Mouse (Mus musculus): ENCODE measurements at regions not wholly inside any gene's neighbourhood (a gene's known extent, or its start where the extent isn't known, plus 50 kb on each side); places are given as distances from the start of the nearest gene placed in this dataset.

DNA sequence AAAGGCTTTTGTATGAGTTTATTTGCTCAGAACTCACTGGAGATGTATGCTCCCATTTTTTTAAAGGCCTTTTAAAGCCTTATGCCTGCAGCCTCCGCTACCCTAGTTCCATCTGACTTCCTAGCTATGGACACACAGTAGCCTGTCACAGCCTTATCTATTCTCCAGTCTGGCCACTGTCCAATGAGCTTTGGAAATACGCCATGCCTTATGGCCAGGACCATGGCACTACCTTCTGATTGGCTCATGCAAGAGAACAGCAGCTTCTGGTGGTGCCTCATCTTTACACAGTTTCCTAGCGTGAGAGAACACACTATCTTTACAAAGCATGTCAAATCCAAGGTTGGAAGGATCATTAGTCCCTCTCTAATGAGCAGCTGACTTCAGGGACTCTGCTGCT lies 424.1 kb upstream of the Zdhhc25 start:
- intact Hi-C loops (cut with DNase I) = no loop called here

DNA sequence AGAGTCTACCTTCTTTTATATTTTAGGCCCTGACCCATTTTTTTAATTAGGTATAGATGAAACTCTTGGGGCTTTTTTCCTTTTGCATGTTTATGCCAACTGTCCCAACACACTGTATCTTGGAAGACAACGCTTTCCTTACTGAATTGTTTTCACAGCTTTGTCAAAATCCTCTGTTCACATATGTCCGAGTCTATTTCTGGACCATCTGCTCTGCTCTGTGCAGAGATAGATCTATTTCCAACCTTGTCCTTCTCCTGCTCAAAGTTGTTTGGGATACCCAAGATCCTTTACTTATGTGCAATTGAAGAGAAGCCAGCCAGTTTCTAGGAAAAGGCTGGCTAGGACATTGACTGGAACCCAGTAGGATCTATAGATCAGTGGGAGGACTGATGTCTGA lies 403.6 kb upstream of the Zdhhc25 start:
- intact Hi-C loops (cut with DNase I) = no loop called here
- DNase-seq = no peak

More for the DNA sequence above, 424.1 kb upstream of the Zdhhc25 start:
- peak; percentile 68 for DNase-seq

DNA sequence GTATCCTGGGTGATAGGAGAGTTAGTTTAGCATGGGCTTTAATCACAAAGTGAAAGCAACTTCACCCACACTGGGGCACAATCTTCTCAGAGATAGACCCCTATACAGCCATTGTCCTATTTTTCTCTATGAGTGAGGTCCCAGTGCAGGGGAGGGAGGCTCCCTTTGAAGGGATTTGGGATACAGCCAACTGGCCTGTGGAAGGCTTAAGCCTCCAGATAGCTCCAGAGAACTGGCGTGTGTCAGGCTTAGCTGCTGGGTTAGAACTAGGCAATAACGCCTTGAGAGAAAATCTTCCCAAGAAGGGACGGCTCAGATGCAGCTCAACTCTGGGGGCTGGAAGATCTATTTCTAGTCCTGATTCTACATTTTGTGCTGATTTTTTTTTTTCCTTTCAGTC lies 397.4 kb upstream of the Zdhhc25 start:
- intact Hi-C loops (cut with DNase I) = no loop called here
- peak; percentile 53 for DNase-seq

DNA sequence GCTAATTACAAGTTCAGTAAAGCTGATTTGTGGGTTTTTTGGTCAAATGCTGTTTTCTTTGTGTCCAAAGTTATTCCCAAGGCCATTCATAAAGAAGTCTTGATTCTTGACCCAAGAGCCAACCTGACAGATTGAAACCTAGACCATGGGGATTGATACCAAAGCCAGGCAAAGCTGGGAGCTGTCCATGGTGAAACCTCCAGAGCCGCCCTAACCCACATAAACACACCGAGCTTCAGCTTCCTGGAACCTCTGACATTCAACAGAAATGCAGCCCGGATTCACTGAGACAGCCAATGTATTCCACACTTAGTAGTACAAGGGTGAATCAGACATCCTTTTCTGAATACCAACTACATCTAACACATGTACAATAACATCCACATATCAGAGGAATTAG lies 386.7 kb upstream of the Zdhhc25 start:
- intact Hi-C loops (cut with DNase I) = no loop called here
- DNase-seq = no peak

DNA sequence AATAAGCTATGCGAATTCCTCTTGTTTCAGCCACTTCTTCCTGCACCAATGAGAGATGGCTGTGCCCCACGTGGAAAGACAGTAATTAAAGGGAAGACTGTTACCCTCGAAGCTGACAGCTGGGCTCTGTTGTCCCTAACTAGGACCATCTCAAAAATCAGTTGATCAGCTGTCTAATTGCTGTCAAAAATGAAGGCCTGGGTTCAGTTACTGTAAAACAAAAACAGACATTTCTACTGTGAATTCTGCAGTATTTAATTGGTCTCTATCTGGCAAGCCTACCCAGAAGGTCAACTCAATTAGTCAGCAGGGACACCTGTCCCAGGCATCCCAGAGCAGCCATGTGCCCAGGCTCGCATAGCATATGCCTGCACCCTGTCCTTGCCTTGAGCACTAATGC lies 385.8 kb upstream of the Zdhhc25 start:
- DNase-seq = no peak
- intact Hi-C loops (cut with DNase I) = no loop called here

DNA sequence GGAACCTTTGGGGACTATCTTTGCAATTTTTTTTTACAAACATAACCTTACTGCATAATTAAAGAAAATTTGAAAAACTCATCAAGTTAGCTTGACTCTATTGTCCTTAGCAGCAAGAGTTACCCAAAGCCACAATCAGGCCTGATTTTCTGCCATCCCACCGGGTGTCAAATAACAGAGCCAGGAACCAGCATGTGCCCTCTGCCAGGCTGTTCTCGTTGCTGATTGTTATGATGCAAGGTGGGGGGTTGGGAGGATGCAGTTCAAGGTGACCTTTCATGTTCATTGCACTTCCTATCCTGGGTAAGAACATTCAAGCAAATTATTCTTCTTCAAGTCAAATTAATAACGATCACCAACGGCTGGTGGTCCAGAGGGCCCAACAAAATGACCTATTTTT lies 370.6 kb upstream of the Zdhhc25 start:
- intact Hi-C loops (cut with DNase I) = no loop called here
- DNase-seq = peak; percentile 39

DNA sequence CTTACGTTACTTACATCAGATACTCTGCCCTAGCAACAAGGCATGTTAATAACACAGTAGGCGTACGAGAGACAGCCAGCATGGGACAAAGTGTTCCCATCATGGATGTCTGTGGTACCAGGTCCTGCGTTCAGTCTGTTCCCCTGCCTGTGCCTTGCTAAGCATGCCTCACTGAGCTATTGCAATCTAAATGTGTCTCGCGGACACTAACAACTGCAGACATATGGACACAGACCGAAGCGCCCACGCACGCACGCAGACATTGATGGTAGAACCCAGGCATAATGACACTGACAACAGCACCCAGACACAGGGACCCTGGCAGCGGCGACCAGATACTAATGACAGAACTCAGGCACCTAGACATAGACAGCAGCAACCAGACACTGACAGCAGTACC lies 355.5 kb upstream of the Zdhhc25 start:
- DNase-seq = no peak
- intact Hi-C loops (cut with DNase I) = no loop called here

DNA sequence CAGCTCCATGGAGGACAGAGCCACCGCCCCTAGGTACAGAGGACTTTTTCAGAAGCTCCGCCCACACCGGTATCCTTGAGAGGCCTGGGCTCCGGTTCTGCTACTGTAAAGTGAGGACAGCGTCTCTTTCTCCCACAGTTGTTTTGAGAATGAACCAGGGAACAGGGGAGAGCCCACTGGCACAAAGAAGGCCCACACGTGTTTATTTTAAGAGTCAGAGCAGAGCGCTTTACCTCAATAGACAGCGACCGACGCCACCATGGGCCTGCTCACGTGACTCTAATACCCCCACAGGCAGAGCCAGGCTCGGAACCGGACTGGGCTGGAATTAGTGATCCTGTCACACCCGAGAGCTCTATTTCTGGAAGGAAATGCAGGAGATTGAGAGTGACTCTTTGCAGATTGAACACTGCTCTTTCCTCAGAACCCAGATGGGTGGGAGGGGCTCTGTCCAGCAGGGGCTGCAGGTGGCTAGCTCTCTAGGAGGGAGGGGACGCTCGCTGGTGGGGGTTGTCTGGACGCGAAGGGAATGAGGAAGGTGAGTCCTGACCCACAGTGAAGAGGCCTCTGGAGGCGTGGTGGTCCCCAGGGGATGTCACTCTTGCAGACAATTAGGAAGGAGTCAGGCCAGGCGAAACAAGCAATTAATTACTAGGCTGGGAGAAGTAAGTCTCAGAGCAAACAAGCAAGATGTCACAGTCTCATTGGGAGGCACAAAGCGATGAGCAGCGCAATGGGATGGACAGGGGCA lies 354.4 kb upstream of the Zdhhc25 start:
- intact Hi-C loops (cut with DNase I) = loop anchor here (2.0 kb wide), 1 partner anchor 621 kb away; no protein-coding TSS in a partner anchor
- peak; percentile 31 for DNase-seq

DNA sequence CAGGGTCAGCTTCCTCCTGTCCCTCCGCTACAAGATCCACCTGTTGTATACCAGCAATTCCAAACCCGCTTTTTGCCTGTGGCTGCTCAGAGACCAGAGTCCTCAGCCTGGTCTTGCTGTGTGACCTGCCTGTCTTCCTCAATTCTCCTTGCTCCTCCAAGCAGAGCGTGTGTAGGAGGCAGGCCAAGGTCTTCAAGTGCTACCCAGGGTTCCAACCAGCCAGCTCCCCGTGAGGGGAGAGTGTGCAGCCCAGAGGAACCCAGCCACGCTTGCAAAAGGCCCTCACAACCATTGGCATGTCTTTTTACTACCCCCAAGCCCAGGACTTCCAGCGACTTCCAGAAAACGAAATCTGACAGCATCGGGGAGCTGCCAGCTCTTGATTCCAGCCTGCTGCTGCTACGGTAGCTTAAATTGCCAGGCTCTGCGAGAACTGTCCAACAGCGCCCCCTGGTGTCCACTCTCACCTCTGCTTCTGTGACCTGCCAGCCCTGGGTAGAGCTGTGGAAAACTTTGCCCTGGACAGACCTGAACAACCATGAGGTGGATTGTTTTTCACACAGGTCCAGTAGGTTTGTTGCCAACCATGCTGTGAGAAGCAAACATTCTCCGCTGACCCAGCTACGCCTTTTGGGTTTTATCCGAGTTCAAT lies 352.0 kb upstream of the Zdhhc25 start:
- intact Hi-C loops (cut with DNase I) = loop anchor here (2.0 kb wide), 2 partner anchors 101 to 623 kb away; no protein-coding TSS in a partner anchor
- DNase-seq = peak; percentile 96

DNA sequence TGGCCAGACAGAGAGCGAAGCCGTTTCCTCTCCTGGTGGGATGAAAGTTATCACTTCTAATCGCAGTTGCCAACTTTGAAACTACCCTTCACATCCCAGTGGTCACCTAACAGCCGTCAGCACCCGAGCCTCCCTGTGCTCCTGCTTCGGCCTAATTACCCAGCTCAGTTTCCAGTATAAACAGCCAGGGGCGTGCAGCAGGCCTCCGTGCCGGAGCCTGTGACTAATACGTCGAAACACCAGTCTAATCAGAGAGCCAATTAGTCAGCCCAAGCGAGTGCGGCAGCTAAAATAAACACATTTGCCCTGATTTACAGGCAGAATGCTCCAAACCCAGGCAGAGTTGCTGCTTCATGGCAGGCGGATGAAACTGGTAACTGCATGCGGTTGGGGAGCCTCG lies 312.1 kb upstream of the Zdhhc25 start:
- intact Hi-C loops (cut with DNase I) = no loop called here
- no peak for DNase-seq

DNA sequence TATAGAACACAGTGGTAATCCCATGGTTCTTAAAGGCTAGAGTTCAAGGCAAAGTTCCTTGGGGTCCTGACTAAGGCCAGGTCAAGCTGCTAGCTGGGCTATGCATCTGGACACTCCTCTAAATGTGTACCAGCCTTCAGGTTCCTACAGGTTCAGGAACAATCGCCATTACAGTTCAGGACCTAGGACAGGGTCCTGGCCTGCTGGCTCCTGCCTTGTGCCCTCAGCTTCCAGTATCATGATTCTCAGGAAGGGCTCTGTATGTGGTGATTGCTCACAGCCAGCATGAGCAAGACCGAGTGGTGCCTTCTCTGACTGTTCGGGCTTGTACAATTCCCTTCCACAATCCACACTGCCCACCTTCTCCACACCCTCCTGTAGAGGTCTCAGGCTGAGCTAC lies 311.4 kb upstream of the Zdhhc25 start:
- intact Hi-C loops (cut with DNase I) = no loop called here

DNA sequence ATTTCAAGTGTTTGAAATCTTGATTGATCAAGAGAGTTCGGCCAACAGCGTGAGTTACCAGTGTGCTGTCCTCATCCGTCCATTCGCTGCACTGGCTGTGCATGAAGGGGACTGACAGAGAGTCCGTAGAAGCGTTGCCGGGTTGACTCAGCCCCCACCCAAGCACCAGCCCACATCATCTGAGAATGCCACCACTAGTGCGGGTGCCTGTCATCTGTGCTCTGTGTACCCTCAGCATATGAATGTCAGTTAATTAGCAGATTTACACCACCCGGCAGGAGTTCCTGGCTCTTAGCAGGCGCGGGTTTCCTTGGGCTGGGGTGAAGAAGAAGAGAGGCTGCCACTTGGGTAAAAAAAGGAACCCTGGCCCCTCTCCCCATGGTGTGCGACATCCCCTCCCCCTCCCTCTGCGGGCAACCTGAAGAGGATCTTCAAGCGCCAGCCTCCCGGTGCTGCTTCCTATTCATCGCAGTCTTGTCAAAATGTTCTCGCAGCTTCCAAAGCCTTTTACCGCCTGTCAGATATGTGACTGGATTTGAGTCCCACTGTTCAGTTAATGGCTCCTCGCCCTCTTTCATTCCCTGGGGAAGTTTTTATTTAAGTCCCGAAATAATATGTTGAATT lies 309.2 kb upstream of the Zdhhc25 start:
- DNase-seq = no peak
- intact Hi-C loops (cut with DNase I) = no loop called here

More for the DNA sequence above, 311.4 kb upstream of the Zdhhc25 start:
- no peak for DNase-seq

DNA sequence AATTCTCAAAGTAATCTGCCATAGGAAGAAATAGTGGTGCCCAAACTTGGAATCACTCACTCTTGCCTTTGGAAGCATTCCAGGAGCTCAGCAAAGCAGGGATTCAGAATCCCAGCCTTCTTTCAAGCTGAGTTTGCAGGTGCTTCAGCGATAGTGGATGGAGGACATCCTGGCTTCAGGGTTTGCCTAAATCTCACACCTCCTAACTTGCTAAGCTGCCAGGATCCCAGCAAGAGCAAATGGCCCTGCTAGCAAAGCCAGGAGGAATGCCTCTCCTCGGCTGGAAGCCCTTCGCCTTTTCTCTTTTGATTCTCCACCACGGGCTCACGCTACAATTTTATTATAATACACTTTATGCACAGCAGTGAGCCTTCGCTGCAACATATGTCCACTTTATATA lies 301.0 kb upstream of the Zdhhc25 start:
- DNase-seq = peak; percentile 17
- intact Hi-C loops (cut with DNase I) = no loop called here

DNA sequence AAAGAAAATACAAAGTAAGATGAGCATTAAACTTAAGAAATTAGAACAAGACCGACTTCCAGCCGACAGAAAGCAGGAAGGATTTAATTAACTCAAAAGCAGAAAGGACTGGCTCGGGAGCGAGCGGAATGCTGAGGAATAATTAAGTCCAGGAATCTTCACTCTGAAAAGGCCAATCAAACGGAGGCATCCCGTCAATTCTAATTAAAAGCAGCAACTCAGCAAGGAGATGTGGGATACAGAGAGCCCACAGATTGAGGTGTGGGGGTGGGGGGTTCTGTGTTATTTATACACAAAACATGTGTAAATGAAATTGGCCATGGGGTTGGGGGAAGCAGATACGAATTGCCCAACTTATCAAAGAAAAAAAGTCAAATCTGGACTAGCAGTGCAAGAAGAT lies 288.9 kb upstream of the Zdhhc25 start:
- no peak for DNase-seq
- intact Hi-C loops (cut with DNase I) = no loop called here

DNA sequence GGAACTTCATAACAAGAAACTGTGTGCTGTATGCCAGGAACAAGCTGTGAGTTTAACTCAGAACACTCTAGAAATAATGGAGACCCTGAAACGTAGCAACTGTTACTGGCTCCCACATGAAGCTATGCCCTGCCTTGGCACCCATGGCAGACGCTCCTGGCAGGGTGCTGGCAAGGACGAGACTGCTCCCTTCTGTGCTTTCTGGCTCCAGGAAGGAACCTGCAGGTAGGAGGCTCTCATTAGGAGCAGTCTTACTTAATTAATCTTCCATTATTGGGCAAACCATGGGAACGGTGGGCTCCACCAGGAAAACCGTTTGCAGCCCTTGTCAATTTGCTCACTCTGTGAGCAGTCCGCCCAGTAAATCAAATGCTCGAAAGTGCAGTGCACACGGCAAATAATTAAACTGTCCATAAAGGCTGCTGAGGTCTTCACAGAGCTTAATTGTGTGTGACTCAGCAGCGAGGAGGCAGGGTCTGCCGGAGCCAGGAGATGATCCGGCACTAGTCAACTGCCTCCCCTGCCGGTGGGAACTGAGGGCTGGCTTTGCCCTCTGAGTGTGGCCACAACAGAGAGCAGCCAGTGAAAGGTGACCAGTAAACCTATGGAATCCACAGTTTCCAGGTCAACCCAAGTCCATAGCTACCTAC lies 285.2 kb upstream of the Zdhhc25 start:
- intact Hi-C loops (cut with DNase I) = no loop called here
- peak; percentile 89 for DNase-seq

DNA sequence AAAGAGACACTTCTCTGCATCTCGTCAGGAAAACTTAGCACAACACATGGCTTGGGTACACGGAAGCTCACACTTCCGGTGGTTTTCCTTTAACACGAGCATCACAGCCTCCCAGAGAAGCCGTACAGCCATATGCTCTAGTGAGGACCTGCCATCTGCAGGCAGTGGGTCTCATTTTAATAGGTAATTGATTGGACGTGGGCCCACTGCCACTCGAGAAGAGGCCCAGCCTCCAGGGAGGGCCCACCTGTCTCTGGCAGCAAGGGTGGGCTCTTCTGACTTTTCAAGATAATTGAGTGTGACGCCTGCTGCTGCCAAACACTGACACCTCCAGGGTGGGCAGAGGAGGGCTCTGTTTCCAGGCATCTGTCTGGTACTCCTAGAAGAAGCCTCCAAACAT lies 282.1 kb upstream of the Zdhhc25 start:
- intact Hi-C loops (cut with DNase I) = no loop called here
- peak; percentile 87 for DNase-seq

DNA sequence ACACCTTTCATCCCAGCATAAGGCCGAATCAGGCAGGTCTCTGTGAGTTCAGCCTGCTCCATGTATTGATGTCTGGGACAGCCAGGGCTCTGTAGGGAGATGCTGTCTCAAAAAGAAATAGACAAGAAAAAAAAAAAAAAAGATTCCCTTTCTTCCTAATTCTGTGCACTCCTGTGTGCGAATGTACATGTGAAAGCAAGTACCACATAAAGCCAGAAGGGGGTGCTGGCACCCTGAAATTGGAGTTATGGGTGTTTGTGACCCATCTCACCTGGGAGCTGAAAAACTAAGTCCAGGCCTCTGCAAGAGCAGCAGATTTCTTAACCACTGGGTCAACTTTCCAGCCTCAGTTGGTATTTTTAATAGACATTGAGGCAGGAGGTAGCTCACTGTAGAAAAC lies 280.6 kb upstream of the Zdhhc25 start:
- DNase-seq = peak; percentile 17
- intact Hi-C loops (cut with DNase I) = no loop called here

DNA sequence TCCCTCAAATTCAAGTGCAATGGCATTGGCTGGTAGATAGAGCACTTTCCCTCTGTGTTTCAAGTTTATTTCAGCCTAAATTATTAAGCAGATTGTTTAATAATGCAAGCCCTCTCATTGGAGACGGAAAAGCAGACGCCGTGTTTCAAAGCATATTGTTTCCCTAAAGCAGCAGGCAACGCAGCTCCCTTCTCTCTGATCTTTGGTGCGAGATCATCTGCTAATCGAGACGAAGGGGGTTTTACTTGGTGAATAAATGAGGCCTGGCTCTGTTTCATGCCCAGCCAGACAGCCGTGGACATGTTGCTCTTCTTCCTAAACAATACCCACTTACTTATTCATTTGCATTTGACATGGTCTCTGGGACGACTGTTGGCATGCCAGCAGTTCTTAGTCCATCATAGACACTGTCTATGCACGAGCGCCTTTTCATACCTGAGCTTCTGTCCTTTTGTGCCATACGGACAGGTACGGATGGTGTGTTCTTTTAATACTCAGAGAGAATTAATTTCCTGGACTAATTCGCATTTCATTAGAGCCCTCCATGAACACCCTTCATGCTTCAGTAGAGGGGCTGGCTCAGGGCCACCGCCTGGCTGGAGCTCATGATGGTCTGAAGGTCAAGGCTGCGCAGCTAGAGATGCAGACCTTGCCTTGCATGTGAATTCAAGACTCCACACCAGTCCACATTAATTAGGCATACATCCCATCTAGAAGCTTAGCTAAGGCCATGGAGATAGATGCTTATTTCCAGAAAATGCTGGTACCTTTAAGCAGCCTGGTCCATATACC lies 276.3 kb upstream of the Zdhhc25 start:
- intact Hi-C loops (cut with DNase I) = no loop called here

DNA sequence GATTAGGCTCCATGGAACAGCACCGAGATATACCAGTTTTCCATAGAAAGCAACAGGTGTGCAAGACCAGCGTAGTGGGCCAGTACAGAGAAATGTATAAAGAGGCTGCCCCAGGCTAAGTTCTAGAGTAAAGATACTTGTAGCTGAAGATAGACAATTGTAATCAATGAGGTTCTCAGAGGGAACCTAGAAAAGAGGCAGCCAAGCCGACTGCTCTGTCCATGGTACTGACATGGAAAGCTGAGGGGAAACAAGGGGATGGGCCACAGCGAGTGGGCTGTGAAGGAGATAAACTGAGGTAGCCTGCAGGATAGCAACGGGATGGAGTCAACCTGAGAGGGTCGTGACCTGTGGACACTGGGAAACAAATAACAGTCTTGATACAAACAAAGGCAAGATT lies 275.0 kb upstream of the Zdhhc25 start:
- intact Hi-C loops (cut with DNase I) = no loop called here

More for the DNA sequence above, 276.3 kb upstream of the Zdhhc25 start:
- DNase-seq = peak; percentile 73

DNA sequence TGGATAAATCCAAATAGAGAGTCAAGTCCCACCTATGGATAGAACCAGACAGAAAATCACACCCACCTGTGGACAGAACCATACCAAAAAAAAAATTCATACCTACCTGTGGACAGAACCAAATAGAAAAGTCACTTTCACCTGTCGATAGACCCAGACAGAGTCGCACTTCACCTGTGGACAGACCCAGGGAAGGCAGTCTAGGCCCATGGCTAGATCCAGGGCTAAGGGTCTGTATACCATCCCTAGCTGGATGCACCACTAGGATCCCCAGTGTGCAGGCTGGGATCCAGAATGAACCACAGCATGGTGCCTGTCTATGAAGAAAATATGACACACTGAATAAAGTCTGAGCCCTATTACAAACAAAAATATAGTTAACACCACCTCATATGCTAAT lies 246.9 kb upstream of the Zdhhc25 start:
- no peak for DNase-seq
- intact Hi-C loops (cut with DNase I) = no loop called here

More for the DNA sequence above, 275.0 kb upstream of the Zdhhc25 start:
- DNase-seq = no peak
